Mouse (Mus musculus) embryonic facial prominence, embryonic 11.5 days (tissue): ENCODE measurements around the gene Reg3d. TPM values are rescaled to one million over a fixed set of nuclear protein-coding genes. Genes with fewer than 3 reads are reported as not detected.
"Not testable (repeated sequence)": the region's sequence is repeated elsewhere in the genome, so short reads cannot be mapped to it uniquely, and the experiment has no call there.

Experiments
- ATAC-seq: fragments of 200-750 bp; cut with Nextera tagmentation; replicated peaks from 2 replicates; pipeline ENCODE4 v1.8.0; 2017; ENCODE audit warnings: low read depth; ENCODE audit not compliant: insufficient number of reproducible peaks, low FRiP score, low TSS enrichment
- DNase-seq: peaks from one replicate; pipeline ENCODE4 v3.0.0-alpha.2; 2015; ENCODE audit warnings: low spot score
- H3K27ac ChIP-seq: fragments of 300-500 bp; sonication (generic); replicated peaks from 2 replicates; pipeline ENCODE4 v1.5.1; 2014; ENCODE audit warnings: mild to moderate bottlenecking, low read depth, low read length, control low read depth
- H3K27me3 ChIP-seq: fragments of 300-500 bp; sonication (generic); 2 replicates; pipeline ENCODE4 v1.6.1; 2014; ENCODE audit warnings: mild to moderate bottlenecking, low read length, moderate library complexity, mixed read lengths; ENCODE audit not compliant: control insufficient read depth, insufficient read depth
- H3K36me3 ChIP-seq: fragments of 300-500 bp; sonication (generic); replicated peaks from 2 replicates; pipeline ENCODE4 v1.6.1; 2014; ENCODE audit warnings: low read depth, mild to moderate bottlenecking, low read length, moderate library complexity, mixed read lengths; ENCODE audit not compliant: control insufficient read depth, insufficient read depth
- H3K4me1 ChIP-seq: fragments of 300-500 bp; sonication (generic); 2 replicates; pipeline ENCODE4 v1.6.1; 2014; ENCODE audit warnings: low read length, mixed read lengths; ENCODE audit not compliant: control insufficient read depth, insufficient read depth
- H3K4me2 ChIP-seq: fragments of 300-500 bp; sonication (generic); 2 replicates; pipeline ENCODE4 v1.6.1; 2014; ENCODE audit warnings: low read depth, mild to moderate bottlenecking, control low read depth, low read length, moderate library complexity
- H3K4me3 ChIP-seq: fragments of 300-500 bp; sonication (generic); 2 replicates; pipeline ENCODE4 v1.5.1; 2014; ENCODE audit warnings: low read depth, low read length, control low read depth
- H3K9ac ChIP-seq: fragments of 300-500 bp; sonication (generic); replicated peaks from 2 replicates; pipeline ENCODE4 v1.6.1; 2014; ENCODE audit warnings: mild to moderate bottlenecking, control low read depth, low read length
- H3K9me3 ChIP-seq: fragments of 300-500 bp; sonication (generic); replicated peaks from 2 replicates; pipeline ENCODE4 v1.6.1; 2016; ENCODE audit warnings: mild to moderate bottlenecking, low read length, inconsistent platforms, mixed read lengths; ENCODE audit not compliant: control insufficient read depth
- WGBS: fragments of 180-500 bp; shearing (Covaris S2); extraction: QIAGEN DNeasy Blood & Tissue Kit; methylation state at CpG from one replicate; pipeline ENCODE4 v1.1.7; 2014; 5-methylcytosine and 5-hydroxymethylcytosine counted together
- polyA plus RNA-seq: library from polyadenylated mRNA; unstranded; fragments of >200 nt; fragmentation: Nextera tagmentation; extraction: Ambion mirVana; gene quantifications from 2 replicates; pipeline ENCODE4 v1.2.1, GENCODE M21; 2014

Gene Reg3d
- not detected in 2 replicates for polyA plus RNA-seq

DNA sequence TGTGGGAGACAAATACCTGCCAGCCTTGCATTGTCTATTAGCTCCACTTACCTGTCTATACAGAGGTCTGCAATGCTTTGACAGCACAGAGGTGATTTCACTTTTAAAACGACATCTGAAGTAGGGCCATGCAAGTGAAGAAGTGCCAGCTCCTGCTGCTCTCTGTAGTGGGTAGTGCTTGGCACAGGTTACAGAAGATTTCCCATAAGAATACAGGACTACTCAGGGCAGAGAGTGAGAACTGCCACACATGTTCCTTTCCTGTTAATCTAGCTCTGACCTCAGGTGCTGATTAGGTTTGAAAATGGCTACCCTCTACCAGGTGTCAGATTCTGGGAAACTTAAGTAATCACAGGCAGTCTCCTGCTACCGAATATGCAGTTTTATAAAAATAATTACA is at the start of gene Reg3d:
Gene Reg3d, minus strand, starts transcription at position 101 of the 400 bp plus-strand sequence.
- ATAC-seq = no peak
- Histone ChIP-seq H3K27me3 (no peaks in the 10 kb centered on the region), H3K9ac (no peak within 1 kb of the TSS), H3K9me3 (no peaks in the 10 kb centered on the region), H3K4me3 (no peak within 1 kb of the TSS), H3K27ac (no peak within 1 kb of the TSS), H3K4me2 (no peak within 1 kb of the TSS), H3K4me1 (no peaks in the 10 kb centered on the region), H3K36me3 (no peaks in the 10 kb centered on the region)
- no peak for DNase-seq
- WGBS = 67% methylated on average over 2 of the region's 2 CpGs

DNA sequence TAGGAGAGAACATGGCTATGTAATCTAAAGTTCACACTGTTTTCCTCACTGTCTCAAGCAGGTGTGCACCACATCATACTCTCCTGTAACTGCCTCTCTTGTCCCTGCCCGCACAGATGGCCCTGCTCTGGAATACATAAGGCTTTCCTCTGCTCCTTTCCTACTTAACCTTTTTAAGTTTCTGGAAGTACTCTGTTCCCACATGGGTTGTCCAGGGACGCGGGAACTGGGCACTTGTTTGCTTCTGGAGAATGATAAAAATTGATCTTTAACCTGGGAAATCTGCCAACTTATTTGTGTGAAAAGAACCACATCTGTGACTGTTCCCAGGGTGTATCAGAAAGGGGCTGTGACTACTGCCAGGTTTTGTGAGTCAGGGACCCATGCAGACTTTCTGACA is 46.8 kb upstream of the Reg3d start:
- 93% methylated on average over 3 of the region's 3 CpGs for WGBS
- no peak overlapping the region for H3K4me2 ChIP-seq

DNA sequence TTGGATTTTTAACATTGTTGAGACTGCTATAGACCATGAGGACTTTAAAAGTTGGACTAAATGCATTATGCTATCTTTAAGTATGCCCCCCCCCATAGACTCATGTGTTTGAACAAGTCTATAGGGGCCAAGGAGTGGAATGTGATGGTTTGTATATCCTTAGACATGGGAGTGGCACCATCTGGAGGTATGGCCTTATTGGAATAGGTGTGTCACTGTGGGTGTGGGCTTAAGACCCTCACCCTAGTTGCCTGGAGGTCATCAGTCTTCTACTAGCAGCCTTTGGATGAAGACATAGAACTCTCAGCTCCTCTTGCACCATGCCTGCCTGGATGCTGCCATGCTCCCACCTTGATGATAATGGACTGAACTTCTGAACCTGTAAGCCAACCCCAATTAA is 43.7 kb upstream of the Reg3d start, which contains the start of gene Reg1:
Gene Reg1, plus strand, starts transcription at position 301 of the 400 bp plus-strand sequence.
- H3K4me1 ChIP-seq, H3K9me3 ChIP-seq, DNase-seq, H3K4me2 ChIP-seq, H3K9ac ChIP-seq, H3K27ac ChIP-seq, H3K27me3 ChIP-seq, H3K4me3 ChIP-seq, ATAC-seq, H3K36me3 ChIP-seq: not testable (repeated sequence)

More for the DNA sequence above, 46.8 kb upstream of the Reg3d start:
- DNase-seq = no peak
- no peak overlapping the region for H3K9ac ChIP-seq
- no peaks in the 10 kb centered on the region for H3K27me3 ChIP-seq
- H3K36me3 ChIP-seq = no peaks in the 10 kb centered on the region
- no peak for ATAC-seq
- no peak overlapping the region for H3K4me3 ChIP-seq
- H3K27ac ChIP-seq = no peak overlapping the region
- H3K9me3 ChIP-seq = no peaks in the 10 kb centered on the region
- no peaks in the 10 kb centered on the region for H3K4me1 ChIP-seq

DNA sequence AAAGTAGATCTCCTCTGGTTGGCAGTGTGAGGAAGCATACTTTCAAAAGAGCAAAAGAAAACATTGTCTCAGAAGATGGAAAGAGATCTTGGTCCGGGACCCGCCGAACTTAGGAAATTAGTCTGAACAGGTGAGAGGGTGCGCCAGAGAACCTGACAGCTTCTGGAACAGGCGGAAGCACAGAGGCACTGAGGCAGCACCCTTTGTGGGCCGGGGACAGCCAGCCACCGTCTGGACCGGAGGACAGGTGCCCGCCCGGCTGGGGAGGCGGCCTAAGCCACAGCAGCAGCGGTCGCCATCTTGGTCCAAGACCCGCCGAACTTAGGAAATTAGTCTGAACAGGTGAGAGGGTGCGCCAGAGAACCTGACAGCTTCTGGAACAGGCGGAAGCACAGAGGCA is 16.7 kb upstream of the Reg3d start, which contains the start of gene Reg2:
Gene Reg2, plus strand, starts transcription at position 301 of the 400 bp plus-strand sequence.
- not testable (repeated sequence) for DNase-seq, ATAC-seq, H3K4me2 ChIP-seq, H3K9ac ChIP-seq, H3K27ac ChIP-seq, H3K36me3 ChIP-seq, H3K27me3 ChIP-seq, H3K4me1 ChIP-seq, H3K9me3 ChIP-seq, H3K4me3 ChIP-seq
- 93% methylated on average over 4 of the region's 17 CpGs for WGBS

DNA sequence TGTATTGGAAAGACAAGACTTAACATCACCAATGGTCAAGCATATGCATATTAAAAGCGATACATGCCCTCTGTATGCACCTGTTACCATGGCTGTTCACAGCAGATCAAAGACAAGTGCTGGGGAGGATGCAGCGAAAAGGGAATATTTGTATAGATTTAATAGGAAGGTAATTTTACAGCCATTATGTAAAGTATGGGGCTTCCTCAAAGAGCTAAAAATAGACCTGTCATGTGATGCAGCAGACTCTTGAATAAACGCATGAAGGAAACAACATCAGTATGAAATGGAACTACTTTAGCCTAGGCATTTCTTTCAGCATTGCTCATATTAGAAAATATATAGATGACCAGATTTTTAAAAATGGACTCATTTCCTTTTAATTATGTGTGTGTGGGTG is 6.9 kb upstream of the Reg3d start:
- H3K9me3 ChIP-seq = no peaks in the 10 kb centered on the region
- WGBS = 84% methylated on average over 3 of the region's 3 CpGs
- H3K4me3 ChIP-seq = no peak overlapping the region
- H3K27me3 ChIP-seq = no peaks in the 10 kb centered on the region
- no peak overlapping the region for H3K27ac ChIP-seq
- DNase-seq (no peak), ATAC-seq (no peak)
- H3K4me1 ChIP-seq = no peaks in the 10 kb centered on the region
- no peaks in the 10 kb centered on the region for H3K36me3 ChIP-seq
- H3K9ac ChIP-seq = no peak overlapping the region
- no peak overlapping the region for H3K4me2 ChIP-seq

DNA sequence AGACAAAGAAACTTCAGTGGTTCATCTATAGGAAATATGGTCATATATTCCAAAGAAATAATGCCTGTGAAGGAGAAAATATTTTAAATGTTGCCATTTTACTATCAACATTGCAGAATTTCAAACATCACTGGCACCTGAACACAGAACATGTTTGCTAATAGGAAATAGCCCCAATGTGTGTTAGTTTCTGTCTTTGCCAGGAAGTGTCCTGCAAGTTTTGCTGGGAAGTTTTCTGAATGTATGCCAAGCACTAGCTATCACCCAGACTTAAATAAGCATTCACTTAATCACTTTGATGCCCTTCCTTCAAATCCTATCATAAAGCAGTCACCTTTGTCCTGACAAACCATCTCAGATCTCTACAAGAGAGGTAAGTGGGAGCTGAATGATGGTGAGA is 1.7 kb upstream of the Reg3d start, which contains the start of gene Reg3a:
Gene Reg3a, plus strand, starts transcription at position 301 of the 400 bp plus-strand sequence.
- no peaks in the 10 kb centered on the region for H3K9me3 ChIP-seq
- no peak for DNase-seq
- ATAC-seq = no peak

DNA sequence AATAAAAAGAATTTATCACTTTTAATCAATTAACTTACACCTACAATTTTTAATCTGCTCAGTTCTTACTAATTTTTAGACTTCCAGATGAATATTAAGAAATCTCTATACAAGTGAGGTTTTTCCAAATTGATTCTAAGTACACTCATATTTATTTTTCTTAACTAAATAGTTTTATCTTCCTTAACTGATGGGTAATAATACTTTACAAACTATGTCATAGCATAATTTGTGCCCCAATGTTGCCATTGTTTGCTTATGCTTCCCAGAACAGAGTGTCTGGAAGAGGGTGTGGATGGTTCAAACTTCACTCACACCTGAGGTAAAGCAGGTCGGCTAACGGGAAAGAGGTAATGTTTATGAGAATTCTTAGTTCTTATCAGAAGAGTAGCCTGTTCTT is 8.3 kb downstream of the Reg3d start, which contains the start of gene Reg3b:
Gene Reg3b, plus strand, starts transcription at position 301 of the 400 bp plus-strand sequence.
- no peak within 1 kb of the TSS for H3K4me2 ChIP-seq
- no peak within 1 kb of the TSS for H3K9ac ChIP-seq
- DNase-seq (no peak), ATAC-seq (no peak)
- no peak within 1 kb of the TSS for H3K4me3 ChIP-seq
- H3K27ac ChIP-seq = no peak within 1 kb of the TSS
- no peaks in the 10 kb centered on the region for H3K4me1 ChIP-seq
- WGBS = 87% methylated on average over 2 of the region's 2 CpGs
- no peaks in the 10 kb centered on the region for H3K27me3 ChIP-seq
- no peaks in the 10 kb centered on the region for H3K36me3 ChIP-seq
- no peaks in the 10 kb centered on the region for H3K9me3 ChIP-seq

More for the DNA sequence above, 1.7 kb upstream of the Reg3d start, which contains the start of gene Reg3a:
- no peak within 1 kb of the TSS for H3K4me3 ChIP-seq
- no peak within 1 kb of the TSS for H3K4me2 ChIP-seq
- no peaks in the 10 kb centered on the region for H3K4me1 ChIP-seq
- no peaks in the 10 kb centered on the region for H3K27me3 ChIP-seq
- H3K9ac ChIP-seq = no peak within 1 kb of the TSS
- no peaks in the 10 kb centered on the region for H3K36me3 ChIP-seq
- H3K27ac ChIP-seq = no peak within 1 kb of the TSS

DNA sequence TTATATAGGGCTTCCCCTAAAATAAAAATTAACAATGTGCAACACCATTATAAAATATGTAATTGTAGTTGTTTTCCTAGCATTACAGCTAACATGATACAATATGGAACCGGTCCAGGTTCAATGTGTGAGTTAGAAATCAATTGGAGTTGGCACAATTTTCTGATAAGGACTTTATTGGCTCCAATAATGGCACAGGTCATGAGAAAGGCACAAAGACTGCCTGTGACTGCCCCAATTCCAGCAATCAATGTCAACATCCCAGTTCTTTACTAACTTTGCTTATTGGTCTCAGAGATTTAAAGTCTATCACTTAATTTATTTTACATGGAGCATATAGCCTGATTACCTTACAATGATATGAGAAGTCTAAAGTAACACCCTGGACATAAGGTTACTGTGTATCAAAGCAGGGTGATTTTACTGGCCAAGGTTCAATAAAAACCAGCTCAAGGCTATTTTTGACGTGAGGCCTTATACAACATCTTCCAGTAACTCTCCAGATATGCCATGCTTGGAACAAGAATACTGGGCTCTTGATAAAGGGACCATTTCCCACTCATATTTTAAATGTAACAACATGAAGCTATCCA is 16.6 kb downstream of the Reg3d start:
- no peak overlapping the region for H3K4me2 ChIP-seq
- no peaks in the 10 kb centered on the region for H3K36me3 ChIP-seq

More for the DNA sequence above, 16.6 kb downstream of the Reg3d start:
- 68% methylated on average over 2 of the region's 2 CpGs for WGBS
- no peak overlapping the region for H3K27ac ChIP-seq
- no peaks in the 10 kb centered on the region for H3K27me3 ChIP-seq
- no peak overlapping the region for H3K4me3 ChIP-seq
- DNase-seq = no peak
- ATAC-seq = no peak
- no peak overlapping the region for H3K9ac ChIP-seq
- no peaks in the 10 kb centered on the region for H3K9me3 ChIP-seq
- no peaks in the 10 kb centered on the region for H3K4me1 ChIP-seq
